Mouse (Mus musculus): Measurements from ENCODE around the gene Cfap99. TPM values are rescaled to one million over a fixed set of nuclear protein-coding genes. Genes with fewer than 3 reads are reported as not detected.
A peak's percentile ranks its signal among the peaks of the same experiment; 100 is the strongest.

Gene Cfap99
- total RNA-seq, 2 experiments from 2014 or later, result not detected

- no peak for TF ChIP-seq CTCF (IDR thresholded peaks at IDR 0.05)
- no peak overlapping the region for H3K4me3 ChIP-seq
- intact Hi-C loops (cut with DNase I), result no loop called here
- H3K27ac ChIP-seq, result no peak overlapping the region
- no peak for DNase-seq
Observed at GRCm38 (mm10) chr5:34284156-34284750, 4.1 kb upstream of the Cfap99 start.

- intact Hi-C loops (cut with DNase I), result no loop called here
- Histone ChIP-seq H3K4me3 (no peak overlapping the region), H3K27ac (no peak overlapping the region)
- TF ChIP-seq CTCF (IDR thresholded peaks at IDR 0.05), result no peak
- DNase-seq, result no peak
Observed at GRCm38 (mm10) chr5:34285285-34285684, 3.1 kb upstream of the Cfap99 start.

DNA sequence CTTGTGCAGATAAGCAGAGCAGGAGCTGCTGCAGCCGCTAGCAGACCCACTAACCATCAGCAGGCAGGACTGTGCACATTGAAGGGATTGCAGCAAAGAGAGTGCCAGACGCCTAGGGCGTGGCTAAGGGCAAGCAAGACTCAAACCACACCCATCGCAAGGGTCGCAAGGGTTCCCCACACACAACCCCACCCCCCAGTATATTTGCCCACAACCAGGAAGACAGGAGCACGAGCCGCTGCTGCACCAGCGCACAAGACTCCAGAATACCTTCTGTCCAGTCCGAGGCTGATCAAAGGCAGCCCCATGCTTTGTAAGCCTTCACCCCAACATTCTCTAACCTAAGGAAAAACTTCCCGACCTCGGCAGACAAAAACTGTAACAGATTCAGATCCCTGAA, 1.9 kb upstream of the Cfap99 start:
- intact Hi-C loops (cut with DNase I), result no loop called here
- TF ChIP-seq CTCF (IDR thresholded peaks at IDR 0.05), result no peak
- Histone ChIP-seq H3K27ac (0 out of 2 replicates have a peak overlapping the region, but pooled peaks have one; percentile 8), H3K4me3 (peak overlapping the region; percentile 81)
- DNase-seq, result no peak

GRCm38 (mm10) chr5:34287001-34287837, 1.2 kb upstream of the Cfap99 start:
- DNase-seq, result no peak
- TF ChIP-seq CTCF (IDR thresholded peaks at IDR 0.05), result no peak
- Histone ChIP-seq H3K27ac (0 out of 2 replicates have a peak overlapping the region, but pooled peaks have one; percentile 8), H3K4me3 (peak overlapping the region; percentile 81)
- intact Hi-C loops (cut with DNase I), result no loop called here

- Histone ChIP-seq H3K27ac (no peak overlapping the region), H3K4me3 (peak overlapping the region; percentile 81)
- DNase-seq, result no peak
- intact Hi-C loops (cut with DNase I), result no loop called here
- no peak for TF ChIP-seq CTCF (IDR thresholded peaks at IDR 0.05)
Observed at GRCm38 (mm10) chr5:34287838-34288145, 608 bp upstream of the Cfap99 start.

- Histone ChIP-seq H3K27ac (no peak overlapping the region), H3K4me3 (no peak overlapping the region)
- intact Hi-C loops (cut with DNase I), result no loop called here
- TF ChIP-seq CTCF (IDR thresholded peaks at IDR 0.05), result no peak
- no peak for DNase-seq
Observed at GRCm38 (mm10) chr5:34289286-34289685, 886 bp downstream of the Cfap99 start.

- TF ChIP-seq CTCF (IDR thresholded peaks at IDR 0.05), result peak; percentile 24; the same call in 1 of the 2 replicates
- H3K27ac ChIP-seq, result no peak overlapping the region
Observed at GRCm38 (mm10) chr5:34293363-34293762, 5.0 kb downstream of the Cfap99 start.

DNA sequence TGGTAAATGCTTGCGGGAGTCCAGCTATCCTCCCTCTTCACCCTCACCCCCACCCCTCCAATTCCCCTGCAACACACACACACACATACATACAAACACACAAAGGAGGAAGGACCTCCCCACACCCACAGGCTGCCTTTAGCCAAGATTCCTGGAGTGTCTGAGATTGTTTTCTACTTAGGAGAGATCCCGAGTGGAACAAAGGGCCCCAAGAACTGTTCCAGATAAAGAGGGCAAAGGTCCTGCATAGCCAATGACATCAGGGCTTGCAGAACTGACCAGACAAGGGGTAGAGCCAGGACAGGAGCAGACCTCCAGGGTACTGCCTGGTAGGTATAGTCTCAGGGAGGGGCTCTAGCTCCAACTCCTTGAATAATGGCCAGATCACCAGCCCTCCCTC, 6.3 kb downstream of the Cfap99 start:
- intact Hi-C loops (cut with DNase I), result no loop called here
- Histone ChIP-seq H3K27ac (no peak overlapping the region), H3K4me3 (no peak overlapping the region)
- DNase-seq, result no peak
- no peak for TF ChIP-seq CTCF (IDR thresholded peaks at IDR 0.05)

More at GRCm38 (mm10) chr5:34293363-34293762, 5.0 kb downstream of the Cfap99 start:
- no peak for DNase-seq
- no peak overlapping the region for H3K4me3 ChIP-seq
- intact Hi-C loops (cut with DNase I), result no loop called here

DNA sequence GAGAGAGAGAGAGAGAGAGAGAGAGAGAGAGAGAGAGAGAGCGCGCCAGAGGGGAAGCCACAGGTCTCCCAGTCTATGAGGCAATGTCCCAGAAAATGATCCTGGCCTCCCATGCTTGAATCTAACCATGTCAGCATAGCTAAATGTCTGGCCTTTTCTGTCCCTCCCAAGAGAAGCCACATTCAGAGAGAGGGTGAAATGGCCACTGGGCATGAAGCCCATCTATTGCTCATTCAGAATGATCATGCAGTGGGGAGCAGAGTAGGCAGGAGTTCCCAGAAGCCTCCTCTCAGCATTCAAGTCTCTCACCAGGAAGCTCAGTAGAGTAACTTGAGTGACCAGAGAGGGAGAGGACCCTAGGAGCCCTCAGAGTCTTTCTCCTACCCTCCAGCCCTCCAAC, 6.7 kb downstream of the Cfap99 start:
- DNase-seq, result peak; percentile 29
- no peak for TF ChIP-seq CTCF (IDR thresholded peaks at IDR 0.05)
- no peak overlapping the region for H3K4me3 ChIP-seq
- intact Hi-C loops (cut with DNase I), result no loop called here
- H3K27ac ChIP-seq, result peak overlapping the region; percentile 8; the same call in 1 of the 2 replicates

GRCm38 (mm10) chr5:34298061-34298460, 9.7 kb downstream of the Cfap99 start:
- Histone ChIP-seq H3K4me3 (no peak overlapping the region), H3K27ac (no peak overlapping the region)
- TF ChIP-seq CTCF (IDR thresholded peaks at IDR 0.05), result no peak
- no peak for DNase-seq
- intact Hi-C loops (cut with DNase I), result no loop called here

- no peak for TF ChIP-seq CTCF (IDR thresholded peaks at IDR 0.05)
- no peak for DNase-seq
- no peak overlapping the region for H3K4me3 ChIP-seq
- intact Hi-C loops (cut with DNase I), result no loop called here
- no peak overlapping the region for H3K27ac ChIP-seq
Observed at GRCm38 (mm10) chr5:34298937-34299535, 10.6 kb downstream of the Cfap99 start.

GRCm38 (mm10) chr5:34302377-34302776, 14.0 kb downstream of the Cfap99 start:
- intact Hi-C loops (cut with DNase I), result no loop called here
- H3K27ac ChIP-seq, result no peak overlapping the region
- TF ChIP-seq CTCF (IDR thresholded peaks at IDR 0.05), result no peak
- H3K4me3 ChIP-seq, result no peak overlapping the region
- DNase-seq, result no peak

- no peak for TF ChIP-seq CTCF (IDR thresholded peaks at IDR 0.05)
- no peak overlapping the region for H3K4me3 ChIP-seq
- no peak overlapping the region for H3K27ac ChIP-seq
- no peak for DNase-seq
- intact Hi-C loops (cut with DNase I), result no loop called here
Observed at GRCm38 (mm10) chr5:34309016-34309415, 20.6 kb downstream of the Cfap99 start.
